Mouse (Mus musculus): Measurements from ENCODE around the gene Gabbr2. TPM values are rescaled to one million over a fixed set of nuclear protein-coding genes. Genes with fewer than 3 reads are reported as not detected.

The Gabbr2 gene
- polyA plus RNA-seq, 1 experiment from 2014 or later = 0.20 TPM

- ATAC-seq (ENCODE audit: insufficient number of reproducible peaks, low FRiP score, low TSS enrichment, low read depth) (no peak), DNase-seq (ENCODE audit: low spot score) (no peak)
- Histone ChIP-seq H3K4me1 (ENCODE audit: control insufficient read depth, insufficient read depth, low read length) (no peaks in the 10 kb centered on the region), H3K27me3 (ENCODE audit: control insufficient read depth, insufficient read depth, low read length) (no peaks in the 10 kb centered on the region), H3K9ac (ENCODE audit: low read length) (no peak overlapping the region), H3K4me3 (ENCODE audit: low read depth, low read length) (no peak overlapping the region), H3K9me3 (ENCODE audit: control insufficient read depth, low read length) (no peaks in the 10 kb centered on the region), H3K27ac (replicated peaks; ENCODE audit: low read depth, low read length) (no peak overlapping the region), H3K36me3 (ENCODE audit: control insufficient read depth, insufficient read depth, low read length) (no peaks in the 10 kb centered on the region), H3K4me2 (ENCODE audit: low read depth, severe bottlenecking) (no peak overlapping the region)
- WGBS = 34% methylated on average over 14 of the region's 14 CpGs
Observed at GRCm38 (mm10) chr4:46747007-46747746, 244.5 kb downstream of the Gabbr2 start.

DNA sequence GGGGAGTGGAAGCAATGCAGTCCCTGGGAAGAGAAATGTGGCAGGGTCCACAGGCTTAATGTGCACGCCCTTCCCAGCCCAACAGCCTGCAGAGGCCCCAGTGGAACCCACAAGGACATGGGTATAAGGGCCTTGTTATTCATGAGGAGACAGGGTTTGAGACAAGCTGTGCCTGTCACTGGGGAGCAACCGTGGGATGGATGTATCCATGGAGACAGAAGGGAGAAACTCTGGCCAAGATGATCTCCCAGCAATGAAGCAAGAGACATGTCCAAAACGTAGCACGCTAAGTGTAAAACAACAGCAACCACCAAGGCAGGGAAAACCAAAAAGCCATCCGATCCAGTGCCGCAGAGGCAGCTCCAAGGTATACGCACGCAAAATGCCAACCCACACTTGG, 246.1 kb downstream of the Gabbr2 start:
- H3K4me1 ChIP-seq (ENCODE audit: control insufficient read depth, insufficient read depth, low read length) = no peaks in the 10 kb centered on the region
- H3K4me2 ChIP-seq (ENCODE audit: low read depth, severe bottlenecking) = no peak overlapping the region
- WGBS = 89% methylated on average over 8 of the region's 8 CpGs
- H3K27ac ChIP-seq (replicated peaks; ENCODE audit: low read depth, low read length) = no peak overlapping the region
- no peaks in the 10 kb centered on the region for H3K27me3 ChIP-seq (ENCODE audit: control insufficient read depth, insufficient read depth, low read length)
- DNase-seq (ENCODE audit: low spot score) (no peak), ATAC-seq (ENCODE audit: insufficient number of reproducible peaks, low FRiP score, low TSS enrichment, low read depth) (no peak)
- H3K4me3 ChIP-seq (ENCODE audit: low read depth, low read length) = no peak overlapping the region
- H3K36me3 ChIP-seq (ENCODE audit: control insufficient read depth, insufficient read depth, low read length) = no peaks in the 10 kb centered on the region
- no peak overlapping the region for H3K9ac ChIP-seq (ENCODE audit: low read length)
- H3K9me3 ChIP-seq (ENCODE audit: control insufficient read depth, low read length) = no peaks in the 10 kb centered on the region

- 88% methylated on average over 7 of the region's 7 CpGs for WGBS
- Histone ChIP-seq H3K9me3 (ENCODE audit: control insufficient read depth, low read length) (no peaks in the 10 kb centered on the region), H3K4me2 (ENCODE audit: low read depth, severe bottlenecking) (no peak overlapping the region), H3K27ac (replicated peaks; ENCODE audit: low read depth, low read length) (no peak overlapping the region), H3K4me1 (ENCODE audit: control insufficient read depth, insufficient read depth, low read length) (no peaks in the 10 kb centered on the region), H3K36me3 (ENCODE audit: control insufficient read depth, insufficient read depth, low read length) (no peaks in the 10 kb centered on the region), H3K4me3 (ENCODE audit: low read depth, low read length) (no peak overlapping the region), H3K9ac (ENCODE audit: low read length) (no peak overlapping the region), H3K27me3 (ENCODE audit: control insufficient read depth, insufficient read depth, low read length) (no peaks in the 10 kb centered on the region)
- no peak for DNase-seq (ENCODE audit: low spot score)
- ATAC-seq (ENCODE audit: insufficient number of reproducible peaks, low FRiP score, low TSS enrichment, low read depth) = no peak
Observed at GRCm38 (mm10) chr4:46744583-46745155, 247.0 kb downstream of the Gabbr2 start.

GRCm38 (mm10) chr4:46742601-46743000, 249.1 kb downstream of the Gabbr2 start:
- ATAC-seq (ENCODE audit: insufficient number of reproducible peaks, low FRiP score, low TSS enrichment, low read depth) = no peak
- H3K4me1 ChIP-seq (ENCODE audit: control insufficient read depth, insufficient read depth, low read length) = no peaks in the 10 kb centered on the region
- H3K4me2 ChIP-seq (ENCODE audit: low read depth, severe bottlenecking) = no peak overlapping the region
- DNase-seq (ENCODE audit: low spot score) = no peak
- 44% methylated on average over 2 of the region's 2 CpGs for WGBS
- H3K9me3 ChIP-seq (ENCODE audit: control insufficient read depth, low read length) = no peaks in the 10 kb centered on the region
- H3K4me3 ChIP-seq (ENCODE audit: low read depth, low read length) = no peak overlapping the region
- H3K36me3 ChIP-seq (ENCODE audit: control insufficient read depth, insufficient read depth, low read length) = no peaks in the 10 kb centered on the region
- no peak overlapping the region for H3K9ac ChIP-seq (ENCODE audit: low read length)
- H3K27me3 ChIP-seq (ENCODE audit: control insufficient read depth, insufficient read depth, low read length) = no peaks in the 10 kb centered on the region
- H3K27ac ChIP-seq (replicated peaks; ENCODE audit: low read depth, low read length) = no peak overlapping the region

DNA sequence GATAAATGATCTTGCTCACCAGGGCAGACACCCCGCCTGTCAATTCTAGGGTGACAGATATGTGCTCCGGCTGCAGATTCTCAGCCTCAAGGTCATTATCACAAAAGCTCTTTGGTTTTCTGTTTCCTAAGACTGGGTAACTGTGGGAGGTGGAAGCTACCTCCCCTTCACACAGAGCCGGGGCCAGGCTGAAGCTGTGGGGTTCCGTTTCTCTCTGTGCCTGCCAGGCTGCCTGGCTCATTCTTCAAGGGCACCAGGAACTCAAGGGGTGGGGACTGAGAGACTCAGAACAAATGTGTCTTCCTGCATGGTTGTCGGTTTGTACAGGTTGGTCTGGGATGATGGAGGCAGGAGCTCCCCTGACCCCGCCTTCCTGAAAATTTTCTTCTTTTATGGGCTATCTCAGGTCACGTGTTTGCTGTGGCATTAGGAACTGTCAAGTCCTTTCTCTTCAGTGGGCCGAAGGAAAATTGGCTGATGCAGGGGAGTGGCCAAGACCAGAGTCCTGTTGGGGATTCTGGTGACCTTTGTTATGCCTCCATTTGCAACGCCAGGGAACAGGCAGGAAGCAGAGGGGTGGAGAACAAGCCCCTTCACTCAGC, 254.7 kb downstream of the Gabbr2 start:
- H3K9me3 ChIP-seq (ENCODE audit: control insufficient read depth, low read length) = no peaks in the 10 kb centered on the region
- no peak overlapping the region for H3K4me3 ChIP-seq (ENCODE audit: low read depth, low read length)
- no peaks in the 10 kb centered on the region for H3K36me3 ChIP-seq (ENCODE audit: control insufficient read depth, insufficient read depth, low read length)
- H3K27ac ChIP-seq (replicated peaks; ENCODE audit: low read depth, low read length) = no peak overlapping the region
- no peaks in the 10 kb centered on the region for H3K27me3 ChIP-seq (ENCODE audit: control insufficient read depth, insufficient read depth, low read length)
- H3K4me2 ChIP-seq (ENCODE audit: low read depth, severe bottlenecking) = no peak overlapping the region
- no peak overlapping the region for H3K9ac ChIP-seq (ENCODE audit: low read length)
- WGBS = 41% methylated on average over 9 of the region's 9 CpGs
- ATAC-seq (ENCODE audit: insufficient number of reproducible peaks, low FRiP score, low TSS enrichment, low read depth) (no peak), DNase-seq (ENCODE audit: low spot score) (no peak)
- H3K4me1 ChIP-seq (ENCODE audit: control insufficient read depth, insufficient read depth, low read length) = no peaks in the 10 kb centered on the region

DNA sequence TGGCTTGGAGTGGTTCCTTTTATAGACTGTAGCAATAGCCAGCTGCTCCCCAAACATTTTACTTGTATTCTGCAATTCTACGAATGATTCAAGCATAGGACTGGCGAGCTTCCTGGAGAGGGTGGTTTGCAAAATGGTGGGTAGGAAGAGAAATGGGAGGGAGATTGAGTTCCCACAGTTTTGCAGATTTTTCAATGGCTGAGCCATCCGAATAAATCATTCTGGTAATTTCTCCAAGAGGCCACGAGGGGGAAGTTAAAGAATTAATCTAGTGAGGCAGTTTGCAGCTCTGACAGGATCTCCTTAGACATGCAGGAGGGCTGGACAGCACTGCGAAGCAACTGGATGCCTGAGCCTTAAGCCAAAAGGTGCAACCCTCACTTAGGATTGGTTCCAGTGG, 256.8 kb downstream of the Gabbr2 start:
- no peak overlapping the region for H3K4me2 ChIP-seq (ENCODE audit: low read depth, severe bottlenecking)
- no peaks in the 10 kb centered on the region for H3K36me3 ChIP-seq (ENCODE audit: control insufficient read depth, insufficient read depth, low read length)
- no peak overlapping the region for H3K9ac ChIP-seq (ENCODE audit: low read length)
- H3K27ac ChIP-seq (replicated peaks; ENCODE audit: low read depth, low read length) = no peak overlapping the region
- H3K4me1 ChIP-seq (ENCODE audit: control insufficient read depth, insufficient read depth, low read length) = 0 out of 2 replicates have a peak, but pooled peaks cover 3% of the 10 kb centered on the region
- no peaks in the 10 kb centered on the region for H3K27me3 ChIP-seq (ENCODE audit: control insufficient read depth, insufficient read depth, low read length)
- DNase-seq (ENCODE audit: low spot score) = no peak
- ATAC-seq (ENCODE audit: insufficient number of reproducible peaks, low FRiP score, low TSS enrichment, low read depth) = no peak
- no peak overlapping the region for H3K4me3 ChIP-seq (ENCODE audit: low read depth, low read length)
- 64% methylated on average over 5 of the region's 5 CpGs for WGBS
- no peaks in the 10 kb centered on the region for H3K9me3 ChIP-seq (ENCODE audit: control insufficient read depth, low read length)

- Histone ChIP-seq H3K36me3 (ENCODE audit: control insufficient read depth, insufficient read depth, low read length) (no peaks in the 10 kb centered on the region), H3K9me3 (ENCODE audit: control insufficient read depth, low read length) (no peaks in the 10 kb centered on the region), H3K27ac (replicated peaks; ENCODE audit: low read depth, low read length) (no peak overlapping the region), H3K4me3 (ENCODE audit: low read depth, low read length) (no peak overlapping the region), H3K9ac (ENCODE audit: low read length) (no peak overlapping the region), H3K4me2 (ENCODE audit: low read depth, severe bottlenecking) (no peak overlapping the region), H3K27me3 (ENCODE audit: control insufficient read depth, insufficient read depth, low read length) (no peaks in the 10 kb centered on the region), H3K4me1 (ENCODE audit: control insufficient read depth, insufficient read depth, low read length) (0 out of 2 replicates have a peak, but pooled peaks cover 3% of the 10 kb centered on the region)
- DNase-seq (ENCODE audit: low spot score) (peak; percentile 31), ATAC-seq (ENCODE audit: insufficient number of reproducible peaks, low FRiP score, low TSS enrichment, low read depth) (no peak)
- WGBS = 15% methylated on average over 8 of the region's 8 CpGs
Observed at GRCm38 (mm10) chr4:46731590-46731989, 260.1 kb downstream of the Gabbr2 start.

GRCm38 (mm10) chr4:46729306-46730042, 262.2 kb downstream of the Gabbr2 start:
- no peak overlapping the region for H3K9ac ChIP-seq (ENCODE audit: low read length)
- H3K9me3 ChIP-seq (ENCODE audit: control insufficient read depth, low read length) = no peaks in the 10 kb centered on the region
- 68% methylated on average over 9 of the region's 9 CpGs for WGBS
- no peak overlapping the region for H3K27ac ChIP-seq (replicated peaks; ENCODE audit: low read depth, low read length)
- no peak for DNase-seq (ENCODE audit: low spot score)
- no peak overlapping the region for H3K4me2 ChIP-seq (ENCODE audit: low read depth, severe bottlenecking)
- ATAC-seq (ENCODE audit: insufficient number of reproducible peaks, low FRiP score, low TSS enrichment, low read depth) = no peak
- 0 out of 2 replicates have a peak, but pooled peaks cover 3% of the 10 kb centered on the region for H3K4me1 ChIP-seq (ENCODE audit: control insufficient read depth, insufficient read depth, low read length)
- no peaks in the 10 kb centered on the region for H3K27me3 ChIP-seq (ENCODE audit: control insufficient read depth, insufficient read depth, low read length)
- H3K4me3 ChIP-seq (ENCODE audit: low read depth, low read length) = no peak overlapping the region
- no peaks in the 10 kb centered on the region for H3K36me3 ChIP-seq (ENCODE audit: control insufficient read depth, insufficient read depth, low read length)

Measured in limb, embryonic 11.5 days (tissue).